Mouse (Mus musculus): ENCODE measurements at regions not wholly inside any gene's neighbourhood (a gene's known extent, or its start where the extent isn't known, plus 50 kb on each side); places are given as distances from the start of the nearest gene placed in this dataset.

DNA sequence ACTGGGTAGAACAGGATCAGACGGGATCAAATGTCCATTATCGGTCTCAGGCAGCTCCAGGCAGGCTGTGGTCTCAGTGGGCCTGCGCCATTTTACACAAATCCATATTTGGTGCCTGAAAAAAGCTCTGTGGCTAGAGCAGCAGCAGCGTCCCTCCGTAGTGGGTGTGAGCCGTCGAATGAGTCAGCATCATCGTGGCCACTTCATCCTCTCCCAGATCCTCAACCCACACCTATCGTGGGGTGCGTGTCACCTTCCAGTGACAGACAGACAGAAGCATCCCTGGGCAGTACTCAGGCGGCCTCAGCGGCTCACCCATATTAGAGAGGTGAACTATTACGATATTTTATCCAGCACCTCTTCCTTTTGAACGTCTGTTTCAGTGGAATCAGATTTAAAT, 233.0 kb upstream of the A430005L14Rik start:
- DNase-seq (ENCODE audit: low spot score in 2 of 2) = no peak

- DNase-seq (ENCODE audit: low spot score in 2 of 2) = no peak
These were observed 229.8 kb upstream of the A430005L14Rik start for GRCm38 (mm10) chr4:153727273-153727672.

- no peak for DNase-seq (ENCODE audit: low spot score in 2 of 2)
These were observed 229.1 kb upstream of the A430005L14Rik start for GRCm38 (mm10) chr4:153727896-153728422.

DNA sequence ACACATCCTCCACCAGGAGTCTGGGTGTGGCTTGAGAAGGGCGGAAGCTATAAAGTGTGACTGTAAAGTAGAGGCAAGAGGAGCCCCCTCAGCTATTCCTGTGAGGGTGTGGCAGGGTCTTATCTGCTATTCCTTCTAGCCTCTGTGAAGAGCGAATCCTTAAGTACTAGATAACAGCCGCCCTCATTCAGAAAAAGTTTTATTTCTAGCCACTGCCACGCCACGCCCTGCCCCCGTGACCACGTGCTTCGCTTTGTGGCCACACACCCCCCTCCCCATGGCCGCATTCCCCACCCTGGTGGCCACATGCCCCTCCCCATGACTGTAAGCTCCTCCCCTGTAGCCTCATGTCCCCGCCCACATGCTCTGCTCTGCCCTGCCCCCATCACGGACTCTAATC, 218.9 kb upstream of the A430005L14Rik start:
- DNase-seq (ENCODE audit: low spot score in 2 of 2) = no peak

- no peak for DNase-seq (ENCODE audit: low spot score in 2 of 2)
These were observed 214.8 kb upstream of the A430005L14Rik start for GRCm38 (mm10) chr4:153742241-153742640.

- DNase-seq (ENCODE audit: low spot score in 2 of 2) = no peak
These were observed 204.2 kb upstream of the A430005L14Rik start for GRCm38 (mm10) chr4:153752791-153753190.

DNA sequence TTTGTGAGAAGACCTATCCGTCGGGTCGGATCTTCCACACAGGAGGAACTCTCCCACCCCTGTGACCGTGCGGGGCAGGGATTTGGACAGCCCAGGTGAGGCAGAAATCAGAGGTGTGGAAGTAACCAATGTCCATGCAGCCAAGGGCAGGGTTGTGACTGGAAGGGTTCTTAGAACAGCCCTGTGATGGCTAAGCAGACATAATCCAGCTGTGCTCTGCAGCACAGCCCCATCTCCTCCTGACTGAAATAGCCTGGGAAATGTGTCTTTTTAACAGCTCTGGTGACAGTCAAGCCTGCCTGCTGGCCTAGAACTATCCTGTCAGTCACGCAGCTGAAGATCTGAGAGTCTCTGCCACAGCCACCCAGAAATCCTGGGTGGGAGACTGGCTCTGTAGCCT, 198.7 kb upstream of the A430005L14Rik start:
- peak in 1 of 2 experiments; percentile 4 for DNase-seq (ENCODE audit: low spot score in 2 of 2)

- DNase-seq (ENCODE audit: low spot score in 2 of 2) = peak; percentile 21 to 35
These were observed 198.3 kb upstream of the A430005L14Rik start for GRCm38 (mm10) chr4:153758781-153759180.

- no peak for DNase-seq (ENCODE audit: low spot score in 2 of 2)
These were observed 196.1 kb upstream of the A430005L14Rik start for GRCm38 (mm10) chr4:153760934-153761333.

- no peak for DNase-seq (ENCODE audit: low spot score in 2 of 2)
These were observed 193.6 kb upstream of the A430005L14Rik start for GRCm38 (mm10) chr4:153763413-153763812.

DNA sequence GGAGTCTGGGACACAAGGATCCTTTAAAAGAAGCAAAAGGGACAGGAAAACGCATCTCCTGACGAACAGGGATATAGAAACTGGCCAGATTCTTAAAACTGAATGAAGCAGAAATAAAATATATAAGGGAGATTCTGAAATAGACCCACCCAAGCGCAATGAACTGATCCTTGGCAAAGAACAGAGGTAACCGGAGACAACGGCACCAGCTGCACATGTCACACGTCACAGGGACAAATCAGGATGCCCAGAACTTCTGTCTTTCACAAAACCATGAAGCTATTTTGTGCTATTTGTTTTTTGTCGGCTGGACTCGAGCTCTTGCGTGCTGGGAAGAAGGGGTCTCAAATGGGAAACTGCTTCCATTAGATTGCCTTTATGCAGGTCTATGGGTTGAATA, 189.3 kb upstream of the A430005L14Rik start:
- DNase-seq (ENCODE audit: low spot score in 2 of 2) = no peak

DNA sequence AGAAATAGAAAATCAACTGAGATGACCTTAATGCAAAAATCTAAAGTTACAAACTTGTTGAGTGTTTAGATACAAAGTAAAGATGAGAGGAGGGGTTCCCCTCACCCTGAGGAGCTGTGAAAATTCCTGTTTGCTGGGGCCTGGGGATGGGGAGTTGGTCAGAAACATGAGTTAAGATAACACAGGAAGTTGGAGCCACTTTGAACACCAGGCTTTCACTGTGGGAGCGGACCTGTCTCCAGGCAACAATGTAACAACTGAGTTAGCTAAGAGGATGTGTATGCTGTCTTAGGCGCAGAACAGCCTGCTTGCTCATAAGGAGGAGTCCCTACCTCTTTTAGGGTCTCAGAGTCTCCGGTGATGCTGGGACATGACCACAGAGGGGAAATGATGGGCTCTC, 188.7 kb upstream of the A430005L14Rik start:
- peak in 1 of 2 experiments; percentile 10 for DNase-seq (ENCODE audit: low spot score in 2 of 2)

- DNase-seq (ENCODE audit: low spot score in 2 of 2) = no peak
These were observed 186.4 kb upstream of the A430005L14Rik start for GRCm38 (mm10) chr4:153770675-153771074.

DNA sequence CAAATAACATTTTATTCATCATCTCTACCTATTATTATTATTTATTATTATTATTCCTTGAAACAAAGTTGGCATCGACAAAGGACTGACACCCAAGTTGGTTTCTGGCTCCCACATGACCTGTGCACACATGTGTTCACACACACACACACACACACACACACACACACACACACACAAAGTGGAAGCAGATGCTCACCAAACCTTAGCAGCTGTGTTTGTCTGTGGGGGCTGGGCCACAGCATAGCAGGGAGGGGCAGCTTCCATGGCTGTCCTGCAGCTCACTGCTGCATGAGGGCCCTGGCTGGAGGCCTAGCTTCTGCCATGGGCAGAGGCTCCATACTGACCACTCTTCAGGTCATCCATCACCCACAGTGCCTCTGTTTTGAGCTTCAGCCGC, 176.5 kb upstream of the A430005L14Rik start:
- DNase-seq (ENCODE audit: low spot score in 2 of 2) = no peak

- no peak for DNase-seq (ENCODE audit: low spot score in 2 of 2)
These were observed 175.8 kb upstream of the A430005L14Rik start for GRCm38 (mm10) chr4:153781271-153781670.

- DNase-seq (ENCODE audit: low spot score in 2 of 2) = no peak
These were observed 175.0 kb upstream of the A430005L14Rik start for GRCm38 (mm10) chr4:153781981-153782521.

GRCm38 (mm10) chr4:153784401-153784800, 172.6 kb upstream of the A430005L14Rik start:
- no peak for DNase-seq (ENCODE audit: low spot score in 2 of 2)

GRCm38 (mm10) chr4:153785564-153785963, 171.5 kb upstream of the A430005L14Rik start:
- no peak for DNase-seq (ENCODE audit: low spot score in 2 of 2)

GRCm38 (mm10) chr4:153792307-153792706, 164.7 kb upstream of the A430005L14Rik start:
- no peak for DNase-seq (ENCODE audit: low spot score in 2 of 2)

DNA sequence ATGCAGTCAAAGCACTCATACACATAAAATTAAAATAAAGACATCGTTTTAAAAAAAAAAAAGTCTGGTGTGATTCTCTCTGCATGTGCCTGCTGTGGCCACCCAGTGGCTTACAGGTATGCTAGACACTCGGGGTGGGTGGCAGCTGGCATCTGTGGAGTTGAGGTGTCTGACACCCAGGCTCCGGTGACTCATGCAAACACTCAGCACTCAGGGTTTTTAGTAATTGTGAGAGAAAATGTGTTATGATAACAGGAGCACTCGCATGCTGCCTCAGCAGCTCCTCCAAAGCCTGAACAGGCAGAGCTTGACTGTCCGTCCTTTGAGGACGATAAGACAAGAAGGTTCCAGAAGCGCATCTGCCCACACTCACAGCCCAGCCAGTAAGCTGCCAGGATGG, 159.0 kb upstream of the A430005L14Rik start:
- no peak for DNase-seq (ENCODE audit: low spot score in 2 of 2)

- no peak for DNase-seq (ENCODE audit: low spot score in 2 of 2)
These were observed 151.3 kb upstream of the A430005L14Rik start for GRCm38 (mm10) chr4:153805727-153806126.

- no peak for DNase-seq (ENCODE audit: low spot score in 2 of 2)
These were observed 150.8 kb upstream of the A430005L14Rik start for GRCm38 (mm10) chr4:153806180-153806692.

GRCm38 (mm10) chr4:153806820-153807436, 150.1 kb upstream of the A430005L14Rik start:
- no peak for DNase-seq (ENCODE audit: low spot score in 2 of 2)
